Mouse (Mus musculus) B cell, adult 2 months (primary cell): ENCODE measurements around the gene Abcg4.
A peak's percentile ranks its signal among the peaks of the same experiment; 100 is the strongest.

ENCODE experiments used
- DNase-seq, 2 experiments: peaks; one replicate each; pipeline ENCODE4 v3.0.0; 2022

Abcg4 gene

GRCm38 (mm10) chr9:44236601-44237000 is 51.8 kb downstream of the Abcg4 start:
- peak in 1 of 2 experiments; percentile 7 for DNase-seq

GRCm38 (mm10) chr9:44234479-44235427 is 53.7 kb downstream of the Abcg4 start:
- peak; percentile 71 to 74 for DNase-seq

- DNase-seq = peak; percentile 99
Observed at GRCm38 (mm10) chr9:44233802-44234478, 54.5 kb downstream of the Abcg4 start, which contains the start of gene Cbl. Cbl (minus strand) TSS chr9:44234049.

- peak; percentile 41 to 45 for DNase-seq
Observed at GRCm38 (mm10) chr9:44233021-44233801, 55.2 kb downstream of the Abcg4 start.

GRCm38 (mm10) chr9:44231609-44232008 is 56.8 kb downstream of the Abcg4 start:
- no peak for DNase-seq

DNA sequence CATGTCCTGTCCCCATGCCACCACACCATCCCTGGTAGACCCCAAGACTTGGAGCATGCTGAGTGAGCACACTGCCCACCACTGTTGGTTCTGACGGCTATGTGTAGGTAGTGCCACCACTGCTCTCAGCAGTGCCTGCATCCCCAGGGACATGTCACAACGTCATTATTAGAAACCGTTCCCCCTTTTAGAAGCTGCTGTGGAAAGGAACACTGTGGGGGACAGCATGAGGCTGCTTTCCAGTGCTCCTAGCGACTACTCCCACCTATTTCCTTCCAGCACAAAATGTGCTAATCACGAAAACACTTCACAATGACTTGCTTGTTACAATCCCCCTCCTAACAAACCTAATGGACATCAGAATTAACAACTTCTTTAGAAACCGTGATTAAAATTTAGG is 62.4 kb downstream of the Abcg4 start:
- peak; percentile 33 to 38 for DNase-seq
